Mouse (Mus musculus) megakaryocyte, embryonic 14.5 days (primary cell): ENCODE results near the gene Aqp12.

Source experiments
- FLI1 ChIP-seq: IDR thresholded peaks from 2 replicates; pipeline ENCODE4 v1.6.1; 2012; ENCODE audit warnings: low read length, inconsistent platforms, mixed read lengths
- GATA1 ChIP-seq: IDR thresholded peaks from 3 replicates; pipeline ENCODE4 v1.6.1; 2012; ENCODE audit warnings: mixed read lengths, low read length, inconsistent platforms, borderline replicate concordance

GRCm38 (mm10) chr1:93046153-93046789 is 40.1 kb downstream of the Aqp12 start:
- TF ChIP-seq GATA1 (no peak), FLI1 (no peak)
